Mouse (Mus musculus) C2C12 (cell line): ENCODE measurements around the gene Syt1. TPM values are rescaled to one million over a fixed set of nuclear protein-coding genes. Genes with fewer than 3 reads are reported as not detected.

ENCODE experiments used
- H3K27me3 ChIP-seq: one replicate; pipeline ENCODE4 v1.6.1; 2011; ENCODE audit not compliant: control insufficient read depth, insufficient read depth, insufficient read length
- H3K36me3 ChIP-seq: one replicate; pipeline ENCODE4 v1.6.1; 2011; ENCODE audit not compliant: control insufficient read depth, insufficient read depth
- H3K4me3 ChIP-seq: one replicate; pipeline ENCODE4 v1.5.1; 2011; ENCODE audit warnings: mild to moderate bottlenecking, control low read depth; ENCODE audit not compliant: poor library complexity, insufficient read depth, severe bottlenecking
- H3K79me2 ChIP-seq: one replicate; pipeline ENCODE4 v1.6.1; 2011; ENCODE audit not compliant: control insufficient read depth, insufficient read depth
- H3K79me3 ChIP-seq: one replicate; pipeline ENCODE4 v1.6.1; 2011; ENCODE audit warnings: low read depth, control low read depth
- H3ac ChIP-seq: one replicate; pipeline ENCODE3; 2011; ENCODE audit warnings: low read depth; ENCODE audit not compliant: control insufficient read depth, insufficient read length
- CEBPB ChIP-seq: IDR thresholded peaks from one replicate; pipeline ENCODE4 v1.6.1; 2011; ENCODE audit warnings: low read depth, mild to moderate bottlenecking, control low read depth, moderate library complexity
- CTCF ChIP-seq: IDR thresholded peaks from one replicate; pipeline ENCODE4 v1.5.1; 2011; ENCODE audit not compliant: control insufficient read depth, insufficient read depth, insufficient read length
- FOSL1 ChIP-seq: IDR thresholded peaks from one replicate; pipeline ENCODE4 v1.8.0; 2011; ENCODE audit warnings: mild to moderate bottlenecking, low read length; ENCODE audit not compliant: poor library complexity, insufficient read depth, severe bottlenecking
- MAX ChIP-seq: IDR thresholded peaks from one replicate; pipeline ENCODE4 v1.6.1; 2011; ENCODE audit warnings: mild to moderate bottlenecking, control low read depth
- MYOD1 ChIP-seq: IDR thresholded peaks from one replicate; pipeline ENCODE4 v1.6.1; 2011; ENCODE audit warnings: low read depth; ENCODE audit not compliant: control insufficient read depth, insufficient read length
- MYOG ChIP-seq: IDR thresholded peaks from one replicate; pipeline ENCODE4 v1.6.1; 2011; ENCODE audit not compliant: control insufficient read depth, insufficient read length; ENCODE audit errors: extremely low read depth
- USF1 ChIP-seq: IDR thresholded peaks from one replicate; pipeline ENCODE4 v1.6.1; 2011; ENCODE audit warnings: low read depth, mild to moderate bottlenecking, control low read depth, moderate library complexity
- polyA plus RNA-seq: library from polyadenylated mRNA; unstranded; fragments of >200 nt; fragmentation: generic; extraction: Trizol; gene quantifications from one replicate; pipeline ENCODE4 v1.2.1, GENCODE M21; 2012; ENCODE audit warnings: missing spikeins

Syt1 gene
- polyA plus RNA-seq, 1 experiment, result 0.09 TPM

DNA sequence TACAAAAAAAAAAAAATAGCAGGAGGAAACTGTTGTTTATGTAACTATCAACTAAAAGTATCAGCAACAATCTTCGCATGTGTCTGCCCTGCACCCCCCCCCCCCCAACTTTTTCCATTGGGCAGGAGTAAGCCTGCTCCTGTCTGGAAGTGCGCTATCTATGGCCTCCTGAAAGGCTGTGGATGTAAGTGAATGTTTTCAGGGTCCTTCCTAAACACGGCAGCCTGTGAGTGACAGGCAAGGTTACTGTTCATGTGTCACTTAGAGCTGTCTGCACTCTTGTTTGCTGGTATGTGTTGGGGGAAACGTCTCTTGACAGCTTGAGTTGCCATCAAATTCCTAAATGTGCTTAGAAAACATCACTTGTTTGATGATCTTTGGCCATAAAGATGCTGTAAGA is 387.8 kb downstream of the Syt1 start:
- no peaks in the 10 kb centered on the region for H3K36me3 ChIP-seq
- H3K27me3 ChIP-seq, result no peaks in the 10 kb centered on the region
- TF ChIP-seq MYOG (no peak), MAX (no peak), CEBPB (no peak), MYOD1 (no peak), CTCF (no peak), FOSL1 (no peak), USF1 (no peak)
- no peak overlapping the region for H3K4me3 ChIP-seq
- H3ac ChIP-seq, result no peak overlapping the region
- no peaks in the 10 kb centered on the region for H3K79me2 ChIP-seq
- no peaks in the 10 kb centered on the region for H3K79me3 ChIP-seq

DNA sequence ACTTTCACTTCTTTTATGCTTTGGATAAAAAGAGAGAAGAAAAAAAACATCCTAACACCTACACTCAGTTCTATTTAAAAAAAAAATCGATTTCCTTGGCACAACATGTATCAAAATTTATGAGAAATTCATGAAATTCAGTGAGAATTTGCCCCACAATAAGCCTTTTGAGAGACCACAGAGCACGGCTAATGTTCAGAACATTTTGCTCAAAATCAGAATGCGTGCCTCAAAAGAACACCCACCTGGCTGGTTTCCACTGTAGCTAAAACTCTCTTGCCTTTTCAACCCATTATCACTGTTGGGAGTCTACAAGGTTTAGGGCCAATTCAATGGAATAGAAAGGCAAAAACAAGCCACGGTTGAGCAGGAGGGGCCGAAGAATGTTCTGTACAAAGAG is 390.9 kb downstream of the Syt1 start:
- H3K27me3 ChIP-seq, result no peaks in the 10 kb centered on the region
- no peaks in the 10 kb centered on the region for H3K79me3 ChIP-seq
- no peaks in the 10 kb centered on the region for H3K36me3 ChIP-seq
- H3K79me2 ChIP-seq, result no peaks in the 10 kb centered on the region
- TF ChIP-seq MYOG (no peak), USF1 (no peak), CTCF (no peak), CEBPB (no peak), MYOD1 (no peak), FOSL1 (no peak), MAX (no peak)
- no peak overlapping the region for H3ac ChIP-seq
- H3K4me3 ChIP-seq, result no peak overlapping the region

- no peaks in the 10 kb centered on the region for H3K27me3 ChIP-seq
- no peak for TF ChIP-seq CEBPB
- TF ChIP-seq MYOD1, result no peak
- no peak for TF ChIP-seq CTCF
- TF ChIP-seq FOSL1, result no peak
- no peak for TF ChIP-seq USF1
- TF ChIP-seq MYOG, result no peak
- no peak for TF ChIP-seq MAX
- no peak overlapping the region for H3K4me3 ChIP-seq
- no peaks in the 10 kb centered on the region for H3K36me3 ChIP-seq
- no peak overlapping the region for H3ac ChIP-seq
- H3K79me3 ChIP-seq, result no peaks in the 10 kb centered on the region
- no peaks in the 10 kb centered on the region for H3K79me2 ChIP-seq
Observed at GRCm38 (mm10) chr10:108619217-108619616, 391.6 kb downstream of the Syt1 start.

GRCm38 (mm10) chr10:108610057-108610644 is 400.6 kb downstream of the Syt1 start:
- Histone ChIP-seq H3K27me3 (no peaks in the 10 kb centered on the region), H3K4me3 (no peak overlapping the region), H3K79me3 (no peaks in the 10 kb centered on the region), H3K36me3 (no peaks in the 10 kb centered on the region), H3ac (no peak overlapping the region), H3K79me2 (no peaks in the 10 kb centered on the region)
- TF ChIP-seq CEBPB, result no peak
- no peak for TF ChIP-seq FOSL1
- no peak for TF ChIP-seq MYOD1
- no peak for TF ChIP-seq MYOG
- TF ChIP-seq CTCF, result no peak
- TF ChIP-seq USF1, result no peak
- no peak for TF ChIP-seq MAX

- Histone ChIP-seq H3K27me3 (no peaks in the 10 kb centered on the region), H3ac (no peak overlapping the region), H3K4me3 (no peak overlapping the region), H3K79me3 (no peaks in the 10 kb centered on the region), H3K79me2 (no peaks in the 10 kb centered on the region), H3K36me3 (no peaks in the 10 kb centered on the region)
- TF ChIP-seq FOSL1, result no peak
- TF ChIP-seq MAX, result no peak
- no peak for TF ChIP-seq CEBPB
- no peak for TF ChIP-seq MYOG
- no peak for TF ChIP-seq USF1
- no peak for TF ChIP-seq MYOD1
Observed at GRCm38 (mm10) chr10:108601672-108602412, 408.9 kb downstream of the Syt1 start.
